Mouse (Mus musculus) C2C12 (cell line): ENCODE measurements around the gene Scaf11. TPM values are rescaled to one million over a fixed set of nuclear protein-coding genes. Genes with fewer than 3 reads are reported as not detected.

Experiments used
- H3K27me3 ChIP-seq: one replicate; pipeline ENCODE4 v1.6.1; 2011; ENCODE audit not compliant: control insufficient read depth, insufficient read depth, insufficient read length
- H3K36me3 ChIP-seq: one replicate; pipeline ENCODE4 v1.6.1; 2011; ENCODE audit not compliant: control insufficient read depth, insufficient read depth
- H3K4me3 ChIP-seq: one replicate; pipeline ENCODE4 v1.5.1; 2011; ENCODE audit warnings: mild to moderate bottlenecking, control low read depth; ENCODE audit not compliant: poor library complexity, insufficient read depth, severe bottlenecking
- H3K79me2 ChIP-seq: one replicate; pipeline ENCODE4 v1.6.1; 2011; ENCODE audit not compliant: control insufficient read depth, insufficient read depth
- H3K79me3 ChIP-seq: one replicate; pipeline ENCODE4 v1.6.1; 2011; ENCODE audit warnings: low read depth, control low read depth
- H3ac ChIP-seq: one replicate; pipeline ENCODE3; 2011; ENCODE audit warnings: low read depth; ENCODE audit not compliant: control insufficient read depth, insufficient read length
- CEBPB ChIP-seq: IDR thresholded peaks from one replicate; pipeline ENCODE4 v1.6.1; 2011; ENCODE audit warnings: low read depth, mild to moderate bottlenecking, control low read depth, moderate library complexity
- CTCF ChIP-seq: IDR thresholded peaks from one replicate; pipeline ENCODE4 v1.5.1; 2011; ENCODE audit not compliant: control insufficient read depth, insufficient read depth, insufficient read length
- FOSL1 ChIP-seq: IDR thresholded peaks from one replicate; pipeline ENCODE4 v1.8.0; 2011; ENCODE audit warnings: mild to moderate bottlenecking, low read length; ENCODE audit not compliant: poor library complexity, insufficient read depth, severe bottlenecking
- MAX ChIP-seq: IDR thresholded peaks from one replicate; pipeline ENCODE4 v1.6.1; 2011; ENCODE audit warnings: mild to moderate bottlenecking, control low read depth
- MYOD1 ChIP-seq: IDR thresholded peaks from one replicate; pipeline ENCODE4 v1.6.1; 2011; ENCODE audit warnings: low read depth; ENCODE audit not compliant: control insufficient read depth, insufficient read length
- MYOG ChIP-seq: IDR thresholded peaks from one replicate; pipeline ENCODE4 v1.6.1; 2011; ENCODE audit not compliant: control insufficient read depth, insufficient read length; ENCODE audit errors: extremely low read depth
- USF1 ChIP-seq: IDR thresholded peaks from one replicate; pipeline ENCODE4 v1.6.1; 2011; ENCODE audit warnings: low read depth, mild to moderate bottlenecking, control low read depth, moderate library complexity
- polyA plus RNA-seq: library from polyadenylated mRNA; unstranded; fragments of >200 nt; fragmentation: generic; extraction: Trizol; gene quantifications from one replicate; pipeline ENCODE4 v1.2.1, GENCODE M21; 2012; ENCODE audit warnings: missing spikeins

The Scaf11 gene
- polyA plus RNA-seq, 1 experiment = 31.5 TPM

- Histone ChIP-seq H3K36me3 (peaks cover 23% of the 10 kb centered on the region), H3K79me2 (peaks cover 54% of the 10 kb centered on the region), H3ac (peak overlapping the region; percentile 76), H3K27me3 (no peaks in the 10 kb centered on the region), H3K4me3 (peak overlapping the region; percentile 91), H3K79me3 (peaks cover 33% of the 10 kb centered on the region)
- TF ChIP-seq USF1 = no peak
- no peak for TF ChIP-seq MYOG
- no peak for TF ChIP-seq CEBPB
- no peak for TF ChIP-seq MYOD1
- no peak for TF ChIP-seq MAX
- no peak for TF ChIP-seq FOSL1
- TF ChIP-seq CTCF = no peak
These were observed 1.2 kb upstream of the Scaf11 start for GRCm38 (mm10) chr15:96461541-96462512.

- no peaks in the 10 kb centered on the region for H3K27me3 ChIP-seq
- H3K79me2 ChIP-seq = peaks cover 68% of the 10 kb centered on the region
- H3K36me3 ChIP-seq = peaks cover 29% of the 10 kb centered on the region
- peak overlapping the region; percentile 91 for H3K4me3 ChIP-seq
- TF ChIP-seq MAX = no peak
- TF ChIP-seq CEBPB = no peak
- TF ChIP-seq FOSL1 = no peak
- no peak for TF ChIP-seq USF1
- TF ChIP-seq MYOD1 = no peak
- TF ChIP-seq CTCF = no peak
- no peak for TF ChIP-seq MYOG
- peaks cover 47% of the 10 kb centered on the region for H3K79me3 ChIP-seq
- H3ac ChIP-seq = peak overlapping the region; percentile 97
These were observed 253 bp downstream of the Scaf11 start for GRCm38 (mm10) chr15:96460451-96460729.

- Histone ChIP-seq H3ac (peak overlapping the region; percentile 97), H3K27me3 (no peaks in the 10 kb centered on the region), H3K36me3 (peaks cover 29% of the 10 kb centered on the region), H3K4me3 (peak overlapping the region; percentile 91), H3K79me3 (peaks cover 52% of the 10 kb centered on the region), H3K79me2 (peaks cover 73% of the 10 kb centered on the region)
- TF ChIP-seq CTCF (no peak), MYOD1 (no peak), FOSL1 (no peak), MYOG (no peak), USF1 (no peak), MAX (no peak), CEBPB (no peak)
These were observed 747 bp downstream of the Scaf11 start for GRCm38 (mm10) chr15:96459741-96460450.

- TF ChIP-seq FOSL1 (no peak), CEBPB (no peak), MYOG (no peak), CTCF (no peak), MYOD1 (no peak), USF1 (no peak), MAX (no peak)
- Histone ChIP-seq H3K79me3 (peaks cover 68% of the 10 kb centered on the region), H3K79me2 (peaks cover 89% of the 10 kb centered on the region), H3K36me3 (peaks cover 29% of the 10 kb centered on the region), H3K27me3 (no peaks in the 10 kb centered on the region), H3ac (no peak overlapping the region), H3K4me3 (no peak overlapping the region)
These were observed 2.4 kb downstream of the Scaf11 start for GRCm38 (mm10) chr15:96458273-96458672.

GRCm38 (mm10) chr15:96457338-96457664 lies 3.3 kb downstream of the Scaf11 start:
- Histone ChIP-seq H3K4me3 (no peak overlapping the region), H3K36me3 (peaks cover 29% of the 10 kb centered on the region), H3K79me2 (peaks cover 94% of the 10 kb centered on the region), H3K27me3 (no peaks in the 10 kb centered on the region), H3ac (no peak overlapping the region), H3K79me3 (peaks cover 76% of the 10 kb centered on the region)
- TF ChIP-seq MAX = no peak
- no peak for TF ChIP-seq FOSL1
